Mouse (Mus musculus) right cerebral cortex, postnatal 4 days (tissue): ENCODE measurements around the gene A930033H14Rik.

Experiments used
- DNase-seq: peaks from one replicate; pipeline ENCODE4 v3.0.0-alpha.2; 2022

The A930033H14Rik gene

DNA sequence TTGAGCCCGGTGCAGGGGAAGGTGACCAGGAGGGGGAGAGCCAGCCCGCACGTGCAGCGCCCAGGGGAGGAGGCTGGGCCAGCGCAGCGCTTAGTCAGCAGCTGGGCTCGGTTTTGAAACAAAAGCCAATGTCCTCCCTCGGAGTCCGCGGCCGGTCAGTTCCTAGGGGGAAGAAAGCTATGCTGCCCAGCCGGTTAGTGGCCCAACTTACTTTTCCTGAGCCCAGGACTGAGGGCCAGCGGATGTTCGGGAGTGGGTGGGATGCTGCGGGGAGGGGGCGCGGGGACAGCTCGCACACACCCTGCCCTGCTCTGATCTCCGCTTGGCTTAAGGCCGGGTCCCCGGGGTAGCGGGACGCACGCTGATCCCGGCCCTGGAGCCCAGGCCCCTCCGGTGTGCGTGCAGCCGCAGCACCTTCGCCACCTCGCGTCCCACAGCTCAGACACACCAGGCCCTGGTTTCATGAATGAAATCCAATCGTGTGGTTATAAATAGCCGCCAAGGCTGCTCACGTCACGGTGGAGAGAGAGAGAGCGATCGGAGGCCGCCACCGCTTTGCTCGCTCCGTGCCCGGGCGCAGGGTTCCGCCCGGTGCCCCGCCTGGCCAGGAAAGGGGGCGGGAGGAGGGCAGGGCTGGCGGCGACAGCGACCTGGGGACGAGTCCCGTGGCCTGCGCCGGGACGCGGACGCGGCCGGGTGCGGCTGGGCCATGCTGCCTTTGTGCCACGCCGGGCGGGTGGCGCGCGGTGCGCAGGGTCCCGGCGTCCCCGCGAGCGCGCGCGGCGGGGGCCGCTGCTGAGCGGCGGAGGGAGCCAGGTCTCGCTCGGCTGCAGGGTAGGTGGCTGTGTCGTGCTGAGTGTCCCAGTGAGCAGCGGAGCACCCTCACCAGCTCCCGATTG, at the start of gene A930033H14Rik:
A930033H14Rik (minus strand) TSS at position 557 of the 899 bp plus-strand sequence.
- DNase-seq, result peak; percentile 68

- no peak for DNase-seq
These were observed 47.0 kb upstream of the A930033H14Rik start for GRCm38 (mm10) chr10:69259929-69260328.

DNA sequence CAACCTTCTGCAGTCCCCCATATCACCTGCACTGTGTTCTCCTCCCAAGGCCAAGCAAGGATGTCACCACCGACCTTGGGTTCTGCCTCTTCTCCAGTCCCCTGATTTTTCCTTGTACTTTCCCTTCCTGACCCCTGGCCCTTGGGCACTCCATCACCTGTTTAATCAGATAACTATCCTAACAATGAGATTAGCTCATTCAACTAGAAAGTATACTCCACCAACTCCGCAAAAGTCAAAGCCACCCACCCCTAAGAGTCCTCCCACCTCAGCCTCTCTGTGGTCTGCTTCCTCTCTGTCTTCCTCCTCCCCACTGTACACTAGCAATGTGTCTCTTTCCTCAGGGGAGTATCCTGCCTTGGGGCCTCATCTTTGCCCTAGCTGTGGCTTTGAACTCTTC, 46.3 kb upstream of the A930033H14Rik start:
- DNase-seq, result no peak

- DNase-seq, result no peak
These were observed 45.7 kb upstream of the A930033H14Rik start for GRCm38 (mm10) chr10:69258588-69258987.

DNA sequence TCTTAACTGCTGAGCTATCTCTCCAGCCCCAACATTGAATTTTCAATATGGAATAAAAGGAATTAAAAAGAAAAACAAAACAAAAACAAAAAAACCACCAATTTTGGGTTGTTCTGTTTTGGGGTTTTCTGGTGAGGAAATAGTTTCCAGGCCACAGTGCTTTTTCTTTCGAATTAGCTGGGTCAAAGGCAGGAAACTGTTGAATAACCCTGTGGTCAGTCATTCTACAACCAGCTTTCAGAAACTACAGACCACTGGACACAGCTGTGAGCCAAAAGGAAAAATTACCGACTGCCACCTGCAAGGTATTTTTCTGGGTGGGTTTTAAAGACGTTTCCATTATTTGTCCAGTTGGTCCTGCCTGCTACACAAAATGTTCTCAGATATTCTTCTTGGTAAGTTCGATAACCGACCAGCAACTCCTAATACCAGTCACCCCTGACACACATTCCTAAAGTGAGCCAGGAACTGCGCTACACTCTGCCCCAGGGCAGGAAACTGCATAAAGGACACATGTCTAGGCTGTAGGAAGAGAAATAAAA, 44.8 kb upstream of the A930033H14Rik start:
- DNase-seq, result no peak

GRCm38 (mm10) chr10:69255594-69255993, 42.7 kb upstream of the A930033H14Rik start:
- no peak for DNase-seq

DNA sequence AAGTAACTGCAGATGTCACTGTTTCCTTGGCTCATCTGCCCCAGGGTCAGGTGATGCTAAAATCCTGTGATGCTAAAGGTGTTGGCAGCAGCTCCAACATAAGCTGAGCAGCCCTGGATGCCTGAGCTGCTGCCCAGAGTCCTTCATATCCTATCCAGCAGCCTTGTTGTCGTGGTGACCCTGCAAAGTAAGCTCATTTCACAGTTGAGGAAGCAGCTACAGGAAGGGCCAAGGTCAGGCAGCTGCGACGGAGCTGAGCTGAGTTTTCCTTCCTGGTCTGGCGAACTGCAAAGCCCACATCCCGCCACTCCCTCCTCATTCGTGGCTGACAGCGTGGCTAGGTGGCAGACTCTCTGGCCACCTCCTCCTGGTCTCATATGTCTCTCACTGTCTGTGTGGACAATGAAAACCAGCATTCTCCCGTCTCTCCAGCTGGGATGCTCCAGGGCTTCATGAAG, 41.5 kb upstream of the A930033H14Rik start:
- no peak for DNase-seq

DNA sequence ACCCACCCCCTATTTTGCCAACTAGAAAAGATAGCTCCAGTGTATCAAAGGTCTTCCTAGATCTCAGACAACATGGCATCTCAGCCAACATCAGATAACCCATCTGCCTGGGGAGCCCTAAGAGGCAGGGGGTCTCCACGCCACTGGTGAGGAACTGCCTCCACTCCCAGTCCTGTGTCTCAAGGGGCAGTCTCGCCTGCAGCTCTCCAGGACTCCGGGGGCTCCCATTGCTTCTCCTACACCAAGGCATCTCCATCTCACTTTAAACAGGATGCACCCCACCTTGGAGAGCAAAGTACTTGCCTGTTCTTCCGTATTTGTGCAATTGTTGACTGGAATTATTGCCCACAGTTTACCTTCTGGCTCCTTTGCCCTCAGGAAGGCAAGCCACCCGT, 40.8 kb upstream of the A930033H14Rik start:
- no peak for DNase-seq

- no peak for DNase-seq
These were observed 40.3 kb upstream of the A930033H14Rik start for GRCm38 (mm10) chr10:69253075-69253685.

- no peak for DNase-seq
These were observed 39.5 kb upstream of the A930033H14Rik start for GRCm38 (mm10) chr10:69252112-69253074.

GRCm38 (mm10) chr10:69251254-69251653, 38.4 kb upstream of the A930033H14Rik start:
- DNase-seq, result no peak

- no peak for DNase-seq
These were observed 35.6 kb upstream of the A930033H14Rik start for GRCm38 (mm10) chr10:69248261-69249160.

- no peak for DNase-seq
These were observed 34.6 kb upstream of the A930033H14Rik start for GRCm38 (mm10) chr10:69247311-69248033.

- no peak for DNase-seq
These were observed 33.9 kb upstream of the A930033H14Rik start for GRCm38 (mm10) chr10:69246762-69247161.

DNA sequence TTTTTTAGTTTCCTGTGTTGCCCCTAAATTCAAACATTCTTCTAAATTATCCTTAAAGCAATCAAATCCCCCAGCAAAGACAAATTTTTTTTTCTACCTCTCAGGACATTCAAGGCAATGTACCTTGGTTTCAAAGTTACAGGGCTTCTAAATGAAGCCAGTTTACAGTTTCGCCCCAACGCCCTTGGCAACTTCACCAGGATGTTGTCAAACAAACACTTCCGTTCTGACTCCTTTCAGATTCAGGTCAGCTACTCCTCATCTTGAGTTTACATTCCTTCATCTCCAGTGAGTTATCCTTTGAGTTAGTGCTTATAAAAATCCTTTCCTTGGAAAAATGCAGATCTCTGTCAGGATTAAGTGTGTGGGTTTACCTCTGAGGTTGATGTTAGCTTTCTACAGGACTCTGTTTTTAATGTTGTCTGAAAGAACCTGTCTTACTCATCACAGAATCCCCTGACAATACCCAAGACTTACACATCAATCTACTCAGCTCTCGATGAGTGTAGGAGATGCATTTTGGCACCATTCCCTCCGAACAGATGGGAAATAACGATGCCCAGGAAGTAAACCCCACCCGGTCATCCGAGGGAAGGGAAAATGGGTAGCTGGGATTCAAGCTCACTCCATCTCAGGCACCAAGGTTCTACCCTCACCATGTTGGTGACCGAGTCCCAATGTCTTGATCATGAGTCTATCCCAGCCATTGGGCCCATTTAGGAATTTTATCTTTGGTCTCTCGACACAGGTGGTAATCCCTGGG, 33.2 kb upstream of the A930033H14Rik start:
- no peak for DNase-seq

DNA sequence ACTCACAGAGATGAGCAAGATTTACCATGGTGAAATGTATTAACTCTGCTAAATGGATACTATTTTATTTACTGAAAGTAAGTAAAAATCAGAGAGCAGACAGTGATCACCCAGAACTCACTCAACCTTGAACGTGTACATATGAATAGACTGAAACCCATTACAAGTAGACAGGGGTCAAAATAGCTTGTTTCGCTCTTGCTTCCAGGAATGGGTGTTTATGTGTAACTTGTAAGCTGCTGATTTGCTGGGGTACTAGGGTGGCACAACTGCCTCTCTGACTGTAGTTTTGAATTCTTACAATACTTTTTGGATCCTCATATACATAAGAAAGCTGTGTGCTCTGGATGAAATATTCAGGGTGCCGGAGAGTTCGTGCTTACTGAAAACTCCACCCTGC, 32.3 kb upstream of the A930033H14Rik start:
- DNase-seq, result no peak

- DNase-seq, result no peak
These were observed 27.6 kb upstream of the A930033H14Rik start for GRCm38 (mm10) chr10:69240530-69240929.

- no peak for DNase-seq
These were observed 25.4 kb upstream of the A930033H14Rik start for GRCm38 (mm10) chr10:69238311-69238710.

GRCm38 (mm10) chr10:69237781-69238180, 24.9 kb upstream of the A930033H14Rik start:
- no peak for DNase-seq

DNA sequence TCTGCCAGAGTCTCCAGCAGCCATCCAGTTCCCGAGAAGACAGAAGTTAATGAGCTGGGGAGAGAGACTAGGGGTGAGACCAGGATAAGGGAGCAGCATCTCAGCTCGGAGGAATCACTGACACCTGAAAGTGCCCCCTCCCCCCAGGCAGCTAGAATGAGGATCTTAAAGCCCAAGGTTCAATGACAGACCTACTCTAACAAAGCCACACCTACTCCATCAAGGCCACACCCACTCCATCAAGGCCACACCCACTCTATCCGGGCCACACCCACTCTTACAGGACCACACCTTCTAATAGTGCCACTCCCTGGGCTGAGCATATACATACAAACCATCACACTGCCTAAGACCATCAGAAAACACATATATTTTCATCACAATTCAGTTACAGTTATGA, 24.3 kb upstream of the A930033H14Rik start:
- no peak for DNase-seq
